Mouse (Mus musculus) cerebellum, adult 2 months (tissue): ENCODE data around the gene Krcc1.

ENCODE experiments used
- CTCF ChIP-seq: fragments of 200-500 bp; IDR thresholded peaks from 2 replicates; pipeline ENCODE4 v1.5.1; 2011; ENCODE audit warnings: low read depth, mild to moderate bottlenecking, control low read depth, low read length, moderate library complexity, borderline replicate concordance; ENCODE audit not compliant: insufficient read depth
- POLR2A ChIP-seq: fragments of 200-500 bp; IDR thresholded peaks from 2 replicates; pipeline ENCODE4 v1.6.1; 2011; ENCODE audit warnings: low read length, control low read depth, borderline replicate concordance; ENCODE audit not compliant: insufficient read depth

- no peak for TF ChIP-seq CTCF
- TF ChIP-seq POLR2A: no peak
Observed at GRCm38 (mm10) chr6:71235944-71236343, 35.5 kb upstream of the Krcc1 start.
